Mouse (Mus musculus): ENCODE measurements at regions not wholly inside any gene's neighbourhood (a gene's known extent, or its start where the extent isn't known, plus 50 kb on each side); places are given as distances from the start of the nearest gene placed in this dataset.

- Histone ChIP-seq H3K4me2 (replicated peaks) (no peak overlapping the region), H3K27ac (replicated peaks) (no peak overlapping the region), H3K36me3 (no peaks in the 10 kb centered on the region), H3K9ac (no peak overlapping the region), H3K4me3 (replicated peaks) (no peak overlapping the region), H3K27me3 (no peaks in the 10 kb centered on the region), H3K4me1 (no peaks in the 10 kb centered on the region), H3K9me3 (replicated peaks) (no peaks in the 10 kb centered on the region)
- ATAC-seq (ENCODE audit: insufficient number of reproducible peaks, low FRiP score, low TSS enrichment, low read depth) = no peak
Observed at GRCm38 (mm10) chr3:65002578-65002977, 106.6 kb upstream of the Kcnab1 start.

DNA sequence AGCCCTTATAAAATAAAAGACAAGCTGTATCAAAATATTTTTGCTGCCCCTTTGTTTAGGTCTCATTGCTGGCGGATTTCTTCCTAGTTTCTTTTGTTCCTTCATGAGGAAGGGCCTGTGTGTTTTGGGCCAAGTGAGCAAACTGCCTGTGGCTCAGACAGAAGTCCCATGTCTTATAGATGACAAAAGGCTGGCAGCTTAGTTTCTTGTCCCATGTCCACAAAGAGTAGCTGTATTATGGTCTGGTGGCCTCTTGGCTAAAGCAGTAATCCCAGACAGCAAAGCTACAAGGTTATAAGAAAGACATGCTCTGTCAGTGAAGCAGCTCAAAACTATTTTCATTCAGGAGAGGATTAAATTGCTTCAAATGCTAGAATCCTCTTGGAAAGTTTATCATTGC is 103.1 kb upstream of the Kcnab1 start:
- Histone ChIP-seq H3K27me3 (no peaks in the 10 kb centered on the region), H3K9me3 (replicated peaks) (no peaks in the 10 kb centered on the region), H3K36me3 (no peaks in the 10 kb centered on the region), H3K9ac (no peak overlapping the region), H3K4me3 (replicated peaks) (no peak overlapping the region), H3K4me2 (replicated peaks) (no peak overlapping the region), H3K4me1 (no peaks in the 10 kb centered on the region), H3K27ac (replicated peaks) (no peak overlapping the region)
- WGBS = 79% methylated on average over 1 of the region's 1 CpGs
- no peak for ATAC-seq (ENCODE audit: insufficient number of reproducible peaks, low FRiP score, low TSS enrichment, low read depth)

DNA sequence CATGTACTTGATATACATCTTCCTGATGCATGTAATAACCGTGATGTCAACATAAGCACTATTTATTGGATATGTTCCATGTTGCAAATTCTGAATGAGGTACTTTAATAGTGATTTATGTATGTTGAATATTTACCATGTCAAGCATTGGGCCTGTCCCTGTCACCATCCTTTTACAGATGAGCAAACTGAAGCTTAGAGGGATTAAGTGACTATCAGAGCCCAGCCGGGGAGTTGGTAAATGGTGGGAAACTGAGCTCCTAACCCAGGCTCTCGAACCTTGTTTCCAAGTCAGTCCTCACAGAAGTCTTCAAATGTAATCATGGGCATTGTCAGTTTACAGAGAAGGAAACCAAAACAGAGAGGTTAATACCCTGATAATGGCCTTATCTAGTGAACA is 102.6 kb upstream of the Kcnab1 start:
- Histone ChIP-seq H3K27ac (replicated peaks) (no peak overlapping the region), H3K36me3 (no peaks in the 10 kb centered on the region), H3K27me3 (no peaks in the 10 kb centered on the region), H3K4me3 (replicated peaks) (no peak overlapping the region), H3K4me2 (replicated peaks) (no peak overlapping the region), H3K9ac (no peak overlapping the region), H3K9me3 (replicated peaks) (no peaks in the 10 kb centered on the region), H3K4me1 (no peaks in the 10 kb centered on the region)
- no peak for ATAC-seq (ENCODE audit: insufficient number of reproducible peaks, low FRiP score, low TSS enrichment, low read depth)
- 64% methylated on average over 3 of the region's 3 CpGs for WGBS

DNA sequence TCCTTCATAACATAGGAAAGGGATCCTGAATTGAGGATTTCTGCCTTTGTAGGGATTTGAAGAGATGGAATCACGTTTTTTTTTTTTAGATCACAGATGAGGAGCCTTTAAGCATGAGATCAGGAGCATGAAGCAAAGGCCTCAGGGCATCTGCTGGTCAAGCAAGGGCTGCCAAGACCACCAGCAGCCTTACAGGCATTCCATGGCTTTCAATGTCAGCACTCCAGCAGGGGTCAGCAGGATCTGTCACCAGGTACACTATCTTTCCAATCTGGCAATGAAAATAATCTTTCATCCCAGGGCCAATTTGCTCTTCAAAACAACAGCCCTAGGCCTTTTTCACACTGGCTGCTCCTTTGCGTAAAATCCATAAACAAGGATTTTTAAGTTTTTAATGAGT is 85.3 kb upstream of the Kcnab1 start:
- Histone ChIP-seq H3K4me1 (no peaks in the 10 kb centered on the region), H3K36me3 (no peaks in the 10 kb centered on the region), H3K4me3 (replicated peaks) (no peak overlapping the region), H3K27ac (replicated peaks) (no peak overlapping the region), H3K9ac (no peak overlapping the region), H3K4me2 (replicated peaks) (no peak overlapping the region), H3K27me3 (no peaks in the 10 kb centered on the region), H3K9me3 (replicated peaks) (no peaks in the 10 kb centered on the region)
- 64% methylated on average over 2 of the region's 2 CpGs for WGBS
- ATAC-seq (ENCODE audit: insufficient number of reproducible peaks, low FRiP score, low TSS enrichment, low read depth) = no peak

DNA sequence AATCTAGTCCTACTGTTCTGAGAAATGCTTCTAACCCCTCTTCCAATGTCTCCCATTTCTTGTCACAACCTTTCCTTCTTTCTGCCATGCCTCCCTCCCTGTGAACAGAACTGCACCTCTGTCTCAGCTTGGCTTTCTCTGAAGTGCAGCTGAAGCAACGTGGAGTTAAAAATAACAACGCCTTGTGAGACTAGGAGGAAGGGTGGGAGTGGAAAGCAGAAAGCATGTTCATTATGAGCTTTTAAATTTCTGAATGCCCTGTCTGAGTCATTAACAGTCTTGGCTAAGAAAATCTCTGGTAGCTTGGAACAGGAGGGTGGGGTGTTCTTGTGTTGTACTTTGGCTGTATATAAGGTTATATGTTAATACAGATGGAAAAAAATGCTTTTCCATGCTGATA is 71.6 kb upstream of the Kcnab1 start:
- H3K4me1 ChIP-seq = no peaks in the 10 kb centered on the region
- no peak overlapping the region for H3K9ac ChIP-seq
- H3K27me3 ChIP-seq = no peaks in the 10 kb centered on the region
- no peaks in the 10 kb centered on the region for H3K36me3 ChIP-seq
- no peak for ATAC-seq (ENCODE audit: insufficient number of reproducible peaks, low FRiP score, low TSS enrichment, low read depth)
- 64% methylated on average over 2 of the region's 2 CpGs for WGBS
- H3K4me2 ChIP-seq (replicated peaks) = no peak overlapping the region
- H3K4me3 ChIP-seq (replicated peaks) = no peak overlapping the region
- no peaks in the 10 kb centered on the region for H3K9me3 ChIP-seq (replicated peaks)
- no peak overlapping the region for H3K27ac ChIP-seq (replicated peaks)

DNA sequence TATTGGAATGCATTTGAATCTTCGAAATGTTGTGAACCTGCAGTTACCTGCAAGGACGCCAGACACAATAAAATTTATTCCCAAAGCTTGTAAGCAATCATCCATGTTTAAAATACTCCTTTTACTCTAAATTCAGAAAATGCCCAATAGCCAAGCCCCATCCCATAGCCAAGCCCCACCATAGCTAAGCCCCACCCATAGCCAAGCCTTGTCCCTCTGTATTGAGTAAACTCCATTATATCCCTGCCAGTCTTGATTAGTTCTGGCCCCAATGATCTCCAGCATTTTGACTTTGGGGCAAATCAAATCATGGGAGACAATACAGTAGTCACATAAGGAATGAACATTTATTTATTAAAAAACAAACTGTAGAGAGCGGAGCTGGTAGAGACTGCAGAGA is 61.3 kb upstream of the Kcnab1 start:
- Histone ChIP-seq H3K27me3 (no peaks in the 10 kb centered on the region), H3K9ac (no peak overlapping the region), H3K4me2 (replicated peaks) (no peak overlapping the region), H3K4me1 (no peaks in the 10 kb centered on the region), H3K36me3 (no peaks in the 10 kb centered on the region), H3K4me3 (replicated peaks) (no peak overlapping the region), H3K27ac (replicated peaks) (no peak overlapping the region), H3K9me3 (replicated peaks) (no peaks in the 10 kb centered on the region)
- WGBS = 85% methylated on average over 3 of the region's 3 CpGs
- ATAC-seq (ENCODE audit: insufficient number of reproducible peaks, low FRiP score, low TSS enrichment, low read depth) = no peak

- Histone ChIP-seq H3K9me3 (replicated peaks) (no peaks in the 10 kb centered on the region), H3K36me3 (no peaks in the 10 kb centered on the region), H3K4me3 (replicated peaks) (no peak overlapping the region), H3K27me3 (no peaks in the 10 kb centered on the region), H3K9ac (no peak overlapping the region), H3K4me2 (replicated peaks) (no peak overlapping the region), H3K27ac (replicated peaks) (no peak overlapping the region), H3K4me1 (no peaks in the 10 kb centered on the region)
- ATAC-seq (ENCODE audit: insufficient number of reproducible peaks, low FRiP score, low TSS enrichment, low read depth) = no peak
- 32% methylated on average over 3 of the region's 3 CpGs for WGBS
Observed at GRCm38 (mm10) chr3:65055401-65055800, 53.8 kb upstream of the Kcnab1 start.

All from embryonic facial prominence, embryonic 15.5 days (tissue).